Mouse (Mus musculus): ENCODE results near the gene Ttc23.

DNA sequence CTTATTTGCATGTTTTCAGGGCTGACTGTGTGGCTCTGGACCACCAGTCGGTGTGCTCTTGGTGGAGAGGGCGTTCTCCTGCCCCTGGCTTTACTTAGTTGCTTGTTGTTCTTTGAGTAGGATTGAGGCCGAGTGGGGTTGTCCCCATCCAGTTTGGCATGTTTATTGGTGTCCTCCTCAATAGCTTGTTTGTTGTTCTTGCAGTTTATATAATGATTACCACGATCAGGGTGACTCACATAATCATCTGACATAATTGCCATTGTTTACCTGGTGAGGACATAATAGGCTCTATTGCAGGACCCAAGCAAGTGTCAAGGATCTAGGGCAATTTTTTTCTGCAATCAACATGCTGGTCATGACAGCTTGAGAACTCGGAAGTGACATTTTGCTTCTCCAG, 5.0 kb downstream of the Ttc23 start:
- no peak for TF ChIP-seq CTCF (IDR thresholded peaks at IDR 0.05; ENCODE audit: low read depth)
- no peak for TF ChIP-seq EP300 (IDR thresholded peaks at IDR 0.05; ENCODE audit: low read depth)

All from liver, embryonic 14.5 days (tissue).